Mouse (Mus musculus) E14TG2a.4 (cell line): ENCODE measurements around the gene Gm26965.

Experiments used
- CTCF ChIP-seq: conservative IDR thresholded peaks from 2 replicates; pipeline ENCODE4 v1.5.1; 2014; ENCODE audit warnings: low read length
- NANOG ChIP-seq: IDR thresholded peaks from 2 replicates; pipeline ENCODE4 v1.6.1; 2014; ENCODE audit warnings: borderline replicate concordance, low read length, mixed read lengths
- POU5F1 ChIP-seq: IDR thresholded peaks from 2 replicates; pipeline ENCODE4 v1.6.1; 2014; ENCODE audit warnings: low read length, borderline replicate concordance

DNA sequence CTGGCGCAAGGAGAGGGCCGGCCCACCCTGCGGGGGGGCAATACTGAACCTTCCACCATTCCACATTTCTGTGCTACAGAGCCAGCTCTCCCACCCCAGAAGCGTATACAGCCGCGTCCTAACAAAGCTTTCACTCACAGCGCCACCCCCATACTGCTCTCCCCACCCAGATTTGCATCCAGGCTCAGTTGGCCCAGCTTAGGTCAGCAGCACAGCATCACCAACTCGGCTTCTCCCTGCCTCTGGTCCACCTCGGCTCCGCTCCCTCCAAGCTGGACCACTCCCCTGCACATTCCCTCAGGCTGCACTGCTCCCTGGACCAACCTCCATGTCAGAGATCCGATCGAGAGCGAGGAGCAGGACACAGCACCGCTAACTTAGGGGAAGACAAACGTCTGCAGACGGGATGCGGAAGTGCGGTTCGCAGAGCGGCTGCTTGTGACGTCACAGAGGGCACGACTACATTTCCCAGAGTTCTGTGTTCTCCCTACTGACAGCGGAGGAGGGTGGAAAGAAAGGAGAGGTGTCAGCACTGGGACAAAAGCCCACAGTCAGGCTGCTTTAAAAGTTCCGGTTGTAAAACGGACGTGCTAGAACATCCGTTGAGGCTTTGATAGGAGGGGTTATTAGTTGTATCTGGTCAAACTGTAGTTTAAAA lies at the start of gene Gm26965, which contains the start of gene Zfp87:
- TF ChIP-seq CTCF (no peak), NANOG (no peak), POU5F1 (no peak)
